In the genomic region with DNA sequence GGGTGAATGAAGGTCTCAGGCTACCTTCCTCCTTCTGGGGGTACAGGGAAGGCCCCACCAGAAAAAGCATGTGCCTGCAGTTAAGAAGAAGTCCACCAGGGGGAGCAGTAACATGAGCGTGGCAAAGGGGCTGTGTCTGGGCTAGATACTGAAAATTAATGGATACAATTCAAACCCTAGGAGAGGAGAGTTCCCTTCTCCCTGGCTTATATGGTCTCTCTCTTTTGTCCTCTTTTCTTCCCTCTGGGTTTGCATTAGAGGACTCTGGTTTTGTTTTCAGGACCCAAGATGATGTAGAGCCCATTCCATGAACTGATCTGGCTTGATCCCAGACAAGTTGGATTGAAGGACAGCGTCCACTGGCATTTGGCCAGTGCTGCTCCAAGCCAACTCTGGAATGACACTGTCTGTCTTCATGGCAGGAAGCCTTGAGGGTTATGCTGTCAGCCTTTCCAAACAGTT, we compare ENCODE assay signal across 9 mouse cellular contexts.
DNase-seq lines count a peak whose midpoint lies in the region; ATAC-seq and TF ChIP-seq lines count a peak whose summit lies in the region.
"Had no signal": no experiment of that assay in that cellular context is flagged by ENCODE, and none has a peak within 500 bp of the region (broad histone marks: within the 10 kb centered on the region; RNA-seq: fewer than 3 reads in every experiment).

No protein-coding gene starts in this region.

- no peaks in the 10 kb centered on the region for H3K9me3 ChIP-seq in lung, embryonic 15.5 days

- H3K4me2 ChIP-seq in lung, embryonic 15.5 days: no peak overlapping the region

- TF ChIP-seq CTCF in Patski (IDR thresholded peaks at IDR 0.05): peak; percentile 91

- POLR2A ChIA-PET in Patski (lab: Charles Lee): no interaction called here

- H3K36me3 ChIP-seq in lung, embryonic 15.5 days: no peaks in the 10 kb centered on the region

- H3K4me1 ChIP-seq in lung, embryonic 15.5 days: peaks cover 5% of the 10 kb centered on the region; the same call in 1 of the 2 replicates

- H3K4me3 ChIP-seq in lung, embryonic 15.5 days: no peak overlapping the region
- H3K4me3 ChIP-seq: erythroblast, embryonic 14.5 days had no signal

- no peak overlapping the region for H3K9ac ChIP-seq in lung, embryonic 15.5 days

- 21% methylated on average over 2 of the region's 2 CpGs for WGBS in lung, embryonic 15.5 days

- in situ Hi-C loops in Patski (cut with MboI; ENCODE audit: low pct_unique_long_range_greater_than_20kb): loop anchor here (5.0 kb wide), 1 partner anchor 194 kb away; the partner anchor contains the start of gene Ust

- H3K27ac ChIP-seq in lung, embryonic 15.5 days: no peak overlapping the region

- DNase-seq in 416B (ENCODE audit: low read depth): peak; percentile 30
- DNase-seq in Patski (ENCODE audit: low read depth, low spot score): no peak
- peak; percentile 88 to 93 for DNase-seq in cerebellum, postnatal 10 days
- DNase-seq in gastrocnemius, postnatal 10 days: peak; percentile 72
- peak; percentile 45 for DNase-seq in kidney, postnatal 14 days
- peak; percentile 79 for DNase-seq in retina, embryonic 14.5 days (ENCODE audit: low spot score)
- peak; percentile 36 for DNase-seq in urinary bladder, adult 2 months (ENCODE audit: low spot score)

- CTCF ChIA-PET in Patski (lab: Charles Lee): interaction anchor here (1.8 kb wide), 1 partner anchor 15 kb away, joined by 4 read pairs; no protein-coding TSS in a partner anchor

- H3K27me3 ChIP-seq in Patski: no peaks in the 10 kb centered on the region
- no peaks in the 10 kb centered on the region for H3K27me3 ChIP-seq in lung, embryonic 15.5 days

- peak; percentile 35 for ATAC-seq in Patski
- ATAC-seq in lung, embryonic 15.5 days (ENCODE audit: borderline replicate concordance, extremely low read depth, low FRiP score, low TSS enrichment): peak; percentile 67
